Mouse (Mus musculus) olfactory bulb, adult 2 months (tissue): Measurements from ENCODE around the gene Tspan18.

Experiments
- CTCF ChIP-seq: fragments of 200-500 bp; IDR thresholded peaks from 2 replicates; pipeline ENCODE4 v1.5.1; 2012; ENCODE audit warnings: low read depth, mild to moderate bottlenecking, low read length, moderate library complexity; ENCODE audit not compliant: insufficient read depth
- POLR2A ChIP-seq: fragments of 200-500 bp; IDR thresholded peaks from 2 replicates; pipeline ENCODE4 v1.6.1; 2012; ENCODE audit warnings: mild to moderate bottlenecking, low read depth, low read length, moderate library complexity; ENCODE audit not compliant: insufficient read depth

GRCm38 (mm10) chr2:93166734-93167406, 167.4 kb downstream of the Tspan18 start:
- TF ChIP-seq POLR2A (no peak), CTCF (no peak)
